Mouse (Mus musculus): ENCODE data around the gene Zmiz1. TPM values are rescaled to one million over a fixed set of nuclear protein-coding genes. Genes with fewer than 3 reads are reported as not detected.

The Zmiz1 gene
- total and polyA plus RNA-seq, 3 experiments, result 3.7 to 45.8 (median 11.1) TPM

DNA sequence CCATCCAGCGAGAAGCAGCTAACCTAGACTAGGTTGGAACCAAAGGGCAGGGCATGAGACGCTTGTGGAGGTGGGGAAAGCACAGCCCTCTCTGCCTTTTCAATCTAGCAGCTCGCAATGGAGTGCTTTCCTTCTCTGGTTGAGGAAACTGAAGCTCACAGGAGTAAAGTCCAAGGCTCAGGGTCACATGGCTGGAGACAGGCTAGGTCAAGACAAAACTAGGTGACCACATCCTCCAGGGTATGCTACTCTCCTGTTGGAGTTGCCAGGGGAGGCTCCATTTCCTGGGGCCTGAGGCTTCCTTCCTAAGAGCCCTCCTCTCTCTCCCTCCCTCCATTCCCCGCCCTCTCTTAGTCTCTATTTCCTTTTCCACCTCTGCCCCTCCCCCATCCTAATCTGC lies 135.6 kb downstream of the Zmiz1 start:
- Histone ChIP-seq H3K27me3 (replicated peaks) (no peaks in the 10 kb centered on the region), H3K36me3 (replicated peaks in 1 of 2; ENCODE audit: control insufficient read depth in 1 of 2, insufficient read depth in 1 of 2, low read length in 1 of 2) (peaks cover 32 to 63% of the 10 kb centered on the region in 2 experiments), H3K4me1 (ENCODE audit: control insufficient read depth in 1 of 2, insufficient read depth in 2 of 2) (peaks cover 27 to 92% of the 10 kb centered on the region in 2 experiments), H3K9ac (ENCODE audit: insufficient read depth, low read depth) (no peak overlapping the region), H3K4me2 (ENCODE audit: insufficient read depth, low read depth, poor library complexity, severe bottlenecking) (no peak overlapping the region), H3K79me2 (replicated peaks; ENCODE audit: control insufficient read depth, extremely low read depth, insufficient read depth, poor library complexity, severe bottlenecking) (no peaks in the 10 kb centered on the region), H3K4me3 (replicated peaks in 1 of 3; ENCODE audit: low read depth in 2 of 3, low read length in 2 of 3, poor library complexity in 1 of 3) (no peak overlapping the region), H3K27ac (ENCODE audit: insufficient read depth, low read depth) (no peak overlapping the region), H3K9me3 (replicated peaks; ENCODE audit: low read length) (no peaks in the 10 kb centered on the region)
- in situ Hi-C loops (cut with MboI; ENCODE audit: low pct_ligation_motif_present, low pct_unique_long_range_greater_than_20kb, low sequenced_read_pairs), result no loop called here
- no peak for TF ChIP-seq MXI1 (IDR thresholded peaks at IDR 0.05; ENCODE audit: low read depth, low read length)
- TF ChIP-seq ZMIZ1 (IDR thresholded peaks at IDR 0.05; ENCODE audit: low read depth, low read length), result no peak
- TF ChIP-seq CHD2 (IDR thresholded peaks at IDR 0.05; ENCODE audit: low read length), result no peak
- no peak for TF ChIP-seq MAZ (IDR thresholded peaks at IDR 0.05; ENCODE audit: low read depth, low read length)
- no peak for TF ChIP-seq PAX5 (IDR thresholded peaks at IDR 0.05; ENCODE audit: low read length)
- no peak for TF ChIP-seq SMC3 (IDR thresholded peaks at IDR 0.05; ENCODE audit: low read depth, low read length)
- TF ChIP-seq POLR2A (IDR thresholded peaks at IDR 0.05; ENCODE audit: low read depth, low read length), result no peak
- no peak for TF ChIP-seq MYC (IDR thresholded peaks at IDR 0.05; ENCODE audit: low read depth, low read length)
- TF ChIP-seq ZKSCAN1 (IDR thresholded peaks at IDR 0.05; ENCODE audit: borderline replicate concordance, low read depth, low read length), result no peak
- no peak for TF ChIP-seq EP300 (IDR thresholded peaks at IDR 0.05; ENCODE audit: low read length)
- no peak for TF ChIP-seq ZNF384 (IDR thresholded peaks at IDR 0.05; ENCODE audit: low read depth, low read length)
- TF ChIP-seq MEF2A (IDR thresholded peaks at IDR 0.05; ENCODE audit: borderline replicate concordance, low read depth, low read length), result no peak
- no peak for TF ChIP-seq POLR2AphosphoS2 (IDR thresholded peaks at IDR 0.05; ENCODE audit: low read depth, low read length)
- TF ChIP-seq ELF1 (IDR thresholded peaks at IDR 0.05; ENCODE audit: low read depth, low read length), result no peak
- TF ChIP-seq TBP (conservative IDR thresholded peaks at IDR 0.05; ENCODE audit: low read depth, low read length), result no peak
- no peak for TF ChIP-seq IRF4 (IDR thresholded peaks at IDR 0.05; ENCODE audit: low read depth, low read length)
- DNase-seq (ENCODE audit: extremely low read depth), result no peak
- dilution Hi-C loops (cut with MboI; ENCODE audit: extremely low pct_ligation_motif_present, extremely low pct_unique_long_range_greater_than_20kb, low sequenced_read_pairs), result no loop called here

- Histone ChIP-seq H3K9me3 (replicated peaks; ENCODE audit: low read length) (no peaks in the 10 kb centered on the region), H3K4me1 (ENCODE audit: control insufficient read depth in 1 of 2, insufficient read depth in 2 of 2) (peaks cover 12 to 83% of the 10 kb centered on the region in 2 experiments)
- in situ Hi-C loops (cut with MboI; ENCODE audit: low pct_ligation_motif_present, low pct_unique_long_range_greater_than_20kb, low sequenced_read_pairs), result no loop called here
These were observed 140.0 kb downstream of the Zmiz1 start for GRCm38 (mm10) chr14:25598960-25599359.

More at GRCm38 (mm10) chr14:25598960-25599359, 140.0 kb downstream of the Zmiz1 start:
- Histone ChIP-seq H3K4me3 (replicated peaks in 1 of 3; ENCODE audit: low read depth in 2 of 3, low read length in 2 of 3, poor library complexity in 1 of 3) (no peak overlapping the region), H3K36me3 (replicated peaks in 1 of 2; ENCODE audit: control insufficient read depth in 1 of 2, insufficient read depth in 1 of 2, low read length in 1 of 2) (peaks cover 30 to 58% of the 10 kb centered on the region in 2 experiments), H3K27me3 (replicated peaks) (no peaks in the 10 kb centered on the region), H3K27ac (ENCODE audit: insufficient read depth, low read depth) (no peak overlapping the region), H3K9ac (ENCODE audit: insufficient read depth, low read depth) (no peak overlapping the region), H3K4me2 (ENCODE audit: insufficient read depth, low read depth, poor library complexity, severe bottlenecking) (no peak overlapping the region), H3K79me2 (replicated peaks; ENCODE audit: control insufficient read depth, extremely low read depth, insufficient read depth, poor library complexity, severe bottlenecking) (no peaks in the 10 kb centered on the region)
- TF ChIP-seq JUND (conservative IDR thresholded peaks at IDR 0.05; ENCODE audit: low read depth, low read length) (no peak), CHD2 (IDR thresholded peaks at IDR 0.05; ENCODE audit: low read length) (no peak), POLR2A (IDR thresholded peaks at IDR 0.05; ENCODE audit: low read depth, low read length) (no peak), KAT2A (IDR thresholded peaks at IDR 0.05; ENCODE audit: insufficient replicate concordance, low read length) (no peak), MAZ (IDR thresholded peaks at IDR 0.05; ENCODE audit: low read depth, low read length) (no peak), NRF1 (IDR thresholded peaks at IDR 0.05; ENCODE audit: low read depth, low read length) (no peak), USF1 (IDR thresholded peaks at IDR 0.05; ENCODE audit: low read depth, low read length) (no peak), ZNF384 (IDR thresholded peaks at IDR 0.05; ENCODE audit: low read depth, low read length) (no peak), SMC3 (IDR thresholded peaks at IDR 0.05; ENCODE audit: low read depth, low read length) (no peak), ELF1 (IDR thresholded peaks at IDR 0.05; ENCODE audit: low read depth, low read length) (no peak), CTCF (conservative IDR thresholded peaks at IDR 0.05 in 1 of 2, IDR thresholded peaks at IDR 0.05 in 1 of 2; ENCODE audit: low read depth in 2 of 2, low read length in 2 of 2) (no peak), CHD1 (IDR thresholded peaks at IDR 0.05; ENCODE audit: low read depth, low read length) (no peak), USF2 (conservative IDR thresholded peaks at IDR 0.05; ENCODE audit: low read depth, low read length) (no peak), TBP (conservative IDR thresholded peaks at IDR 0.05; ENCODE audit: low read depth, low read length) (no peak), PAX5 (IDR thresholded peaks at IDR 0.05; ENCODE audit: low read length) (no peak), ETS1 (conservative IDR thresholded peaks at IDR 0.05; ENCODE audit: low read depth, low read length) (no peak)
- DNase-seq (ENCODE audit: extremely low read depth), result no peak
- dilution Hi-C loops (cut with MboI; ENCODE audit: extremely low pct_ligation_motif_present, extremely low pct_unique_long_range_greater_than_20kb, low sequenced_read_pairs), result no loop called here

All from CH12.LX (cell line).